Mouse (Mus musculus) midbrain, postnatal 0 days (tissue): ENCODE measurements around the gene Acsbg1. TPM values are rescaled to one million over a fixed set of nuclear protein-coding genes. Genes with fewer than 3 reads are reported as not detected.
"Not testable (repeated sequence)": the region's sequence is repeated elsewhere in the genome, so short reads cannot be mapped to it uniquely, and the experiment has no call there.

Source experiments
- ATAC-seq: fragments of 200-750 bp; cut with Nextera tagmentation; 2 replicates; pipeline ENCODE4 v1.8.0; 2017; ENCODE audit warnings: moderate number of reproducible peaks, mild to moderate bottlenecking, moderate TSS enrichment, moderate library complexity; ENCODE audit not compliant: low FRiP score
- DNase-seq: peaks from one replicate; pipeline ENCODE4 v3.0.0-alpha.2; 2015; ENCODE audit warnings: low spot score
- H3K27ac ChIP-seq: fragments of 300-500 bp; sonication (generic); 2 replicates; pipeline ENCODE4 v1.5.1; 2014; ENCODE audit warnings: low read depth, mild to moderate bottlenecking, low read length, mixed read lengths
- H3K27me3 ChIP-seq: fragments of 300-500 bp; sonication (generic); 2 replicates; pipeline ENCODE4 v1.6.1; 2014; ENCODE audit warnings: low read length, control low read depth, mixed read lengths; ENCODE audit not compliant: insufficient read depth
- H3K36me3 ChIP-seq: fragments of 300-500 bp; sonication (generic); 2 replicates; pipeline ENCODE4 v1.6.1; 2014; ENCODE audit warnings: low read length, control low read depth, mixed read lengths; ENCODE audit not compliant: insufficient read depth
- H3K4me1 ChIP-seq: fragments of 300-500 bp; sonication (generic); 2 replicates; pipeline ENCODE4 v1.6.1; 2014; ENCODE audit warnings: mild to moderate bottlenecking, control low read depth, antibody characterized with exemption, low read length, mixed read lengths; ENCODE audit not compliant: insufficient read depth
- H3K4me2 ChIP-seq: fragments of 300-500 bp; sonication (generic); 2 replicates; pipeline ENCODE4 v1.6.1; 2014; ENCODE audit warnings: low read depth, mild to moderate bottlenecking, low read length, mixed read lengths; ENCODE audit not compliant: poor library complexity, severe bottlenecking
- H3K4me3 ChIP-seq: fragments of 300-500 bp; sonication (generic); 2 replicates; pipeline ENCODE4 v1.5.1; 2014; ENCODE audit warnings: low read depth, mild to moderate bottlenecking, low read length, moderate library complexity
- H3K9ac ChIP-seq: fragments of 300-500 bp; sonication (generic); replicated peaks from 2 replicates; pipeline ENCODE4 v1.6.1; 2014; ENCODE audit warnings: mild to moderate bottlenecking, low read length, moderate library complexity, mixed read lengths; ENCODE audit not compliant: poor library complexity, severe bottlenecking
- H3K9me3 ChIP-seq: fragments of 300-500 bp; sonication (generic); 2 replicates; pipeline ENCODE4 v1.6.1; 2016; ENCODE audit warnings: low read length, control low read depth
- CTCF ChIP-seq: IDR thresholded peaks from 2 replicates; pipeline ENCODE4 v1.5.1; 2016; ENCODE audit warnings: antibody characterized with exemption, mild to moderate bottlenecking
- WGBS: fragments of 180-500 bp; shearing (Covaris S2); extraction: QIAGEN DNeasy Blood & Tissue Kit; methylation state at CpG from one replicate; pipeline ENCODE4 v1.1.7; 2014; 5-methylcytosine and 5-hydroxymethylcytosine counted together
- polyA plus RNA-seq: library from polyadenylated mRNA; unstranded; fragments of >200 nt; fragmentation: Nextera tagmentation; extraction: Ambion mirVana; gene quantifications from 2 replicates; pipeline ENCODE4 v1.2.1, GENCODE M21; 2015
- total RNA-seq: library from RNA; depleted of rRNA; stranded (reverse); fragments of >200 nt; gene quantifications from 2 replicates; pipeline ENCODE4 v1.2.3, GENCODE M21; 2014

Gene Acsbg1
- total and polyA plus RNA-seq, 2 experiments from 2014 or later: 42.8 to 69.9 TPM

- no peak overlapping the region for H3K4me2 ChIP-seq
- WGBS: 84% methylated on average over 5 of the region's 5 CpGs
- H3K27me3 ChIP-seq: no peaks in the 10 kb centered on the region
- H3K27ac ChIP-seq: no peak overlapping the region
- no peak overlapping the region for H3K4me3 ChIP-seq
- no peaks in the 10 kb centered on the region for H3K36me3 ChIP-seq
- H3K9ac ChIP-seq: no peak overlapping the region
- no peak for ATAC-seq
- DNase-seq: no peak
- H3K4me1 ChIP-seq: no peaks in the 10 kb centered on the region
- no peak for TF ChIP-seq CTCF
- no peaks in the 10 kb centered on the region for H3K9me3 ChIP-seq
These were observed 48.9 kb downstream of the Acsbg1 start for GRCm38 (mm10) chr9:54612781-54613191.

- ATAC-seq: no peak
- H3K27ac ChIP-seq: no peak overlapping the region
- H3K4me3 ChIP-seq: no peak overlapping the region
- no peaks in the 10 kb centered on the region for H3K27me3 ChIP-seq
- WGBS: 57% methylated on average over 4 of the region's 4 CpGs
- no peak overlapping the region for H3K9ac ChIP-seq
- peaks cover 32% of the 10 kb centered on the region for H3K36me3 ChIP-seq
- H3K9me3 ChIP-seq: no peaks in the 10 kb centered on the region
- peak; percentile 66 for TF ChIP-seq CTCF
- no peaks in the 10 kb centered on the region for H3K4me1 ChIP-seq
- peak; percentile 59 for DNase-seq
- H3K4me2 ChIP-seq: no peak overlapping the region
These were observed 56.8 kb downstream of the Acsbg1 start for GRCm38 (mm10) chr9:54604886-54605285.

DNA sequence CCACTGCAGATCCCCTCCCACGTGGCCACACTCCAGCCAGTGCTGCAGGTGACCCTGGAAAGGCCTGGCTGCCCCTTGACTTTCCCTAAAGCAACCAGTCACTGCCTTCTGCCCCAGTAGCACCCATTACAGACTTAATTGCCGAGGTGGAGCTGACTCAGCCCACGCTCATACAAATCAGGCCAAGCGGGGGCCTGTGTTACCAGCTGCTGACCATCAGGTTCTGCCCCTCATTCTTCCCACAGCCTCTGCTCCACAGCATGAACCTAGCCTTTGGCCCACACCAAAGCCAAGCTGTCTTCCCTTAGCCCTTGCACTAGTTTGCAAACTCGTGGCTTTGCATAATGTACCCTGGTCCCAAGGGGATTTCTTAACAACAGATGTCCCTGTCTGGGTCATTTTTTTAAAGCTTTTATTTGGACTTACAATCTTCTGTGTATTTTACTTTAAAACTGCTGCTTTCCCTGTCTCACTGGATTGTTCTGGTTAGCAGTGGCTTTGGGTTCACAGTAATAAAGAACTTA, 57.5 kb downstream of the Acsbg1 start:
- no peaks in the 10 kb centered on the region for H3K27me3 ChIP-seq
- no peak overlapping the region for H3K27ac ChIP-seq
- no peaks in the 10 kb centered on the region for H3K4me1 ChIP-seq
- no peaks in the 10 kb centered on the region for H3K9me3 ChIP-seq
- no peak for ATAC-seq
- no peak overlapping the region for H3K4me3 ChIP-seq
- H3K36me3 ChIP-seq: peaks cover 36% of the 10 kb centered on the region
- DNase-seq: no peak
- TF ChIP-seq CTCF: no peak
- H3K4me2 ChIP-seq: no peak overlapping the region
- H3K9ac ChIP-seq: no peak overlapping the region
- 67% methylated on average over 5 of the region's 5 CpGs for WGBS

DNA sequence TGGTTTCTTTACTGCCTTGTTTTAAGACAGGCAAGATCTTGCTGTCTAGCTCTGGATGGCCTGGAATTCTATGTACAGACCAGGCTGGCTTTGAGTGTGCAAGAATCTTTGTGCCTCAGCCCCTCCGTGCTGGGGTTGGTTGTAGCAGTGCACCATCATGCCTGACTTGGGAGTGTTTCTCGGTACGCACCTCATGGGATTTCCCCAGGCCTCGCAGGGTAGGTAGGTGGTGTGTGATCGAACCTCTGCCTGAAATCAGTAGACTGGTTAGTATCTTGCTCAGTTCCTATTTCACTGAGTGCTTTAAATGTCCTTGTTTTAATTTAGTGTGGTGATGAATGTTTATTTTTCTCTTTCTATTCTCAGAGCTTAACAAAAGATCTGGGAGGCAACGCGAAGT, 58.8 kb downstream of the Acsbg1 start:
- TF ChIP-seq CTCF: no peak
- Histone ChIP-seq H3K36me3 (peaks cover 47% of the 10 kb centered on the region), H3K4me1 (no peaks in the 10 kb centered on the region), H3K9me3 (no peaks in the 10 kb centered on the region), H3K4me3 (no peak overlapping the region), H3K27me3 (no peaks in the 10 kb centered on the region), H3K27ac (no peak overlapping the region), H3K9ac (no peak overlapping the region), H3K4me2 (no peak overlapping the region)
- whole genome bisulfite sequencing: 49% methylated on average over 7 of the region's 7 CpGs
- ATAC-seq (no peak), DNase-seq (no peak)

- DNase-seq (no peak), ATAC-seq (no peak)
- TF ChIP-seq CTCF: no peak
- Histone ChIP-seq H3K9ac (no peak overlapping the region), H3K4me3 (no peak overlapping the region), H3K4me2 (no peak overlapping the region), H3K27ac (no peak overlapping the region), H3K27me3 (no peaks in the 10 kb centered on the region), H3K36me3 (peaks cover 52% of the 10 kb centered on the region), H3K9me3 (no peaks in the 10 kb centered on the region), H3K4me1 (no peaks in the 10 kb centered on the region)
- 63% methylated on average over 2 of the region's 2 CpGs for WGBS
These were observed 59.3 kb downstream of the Acsbg1 start for GRCm38 (mm10) chr9:54602386-54602785.

DNA sequence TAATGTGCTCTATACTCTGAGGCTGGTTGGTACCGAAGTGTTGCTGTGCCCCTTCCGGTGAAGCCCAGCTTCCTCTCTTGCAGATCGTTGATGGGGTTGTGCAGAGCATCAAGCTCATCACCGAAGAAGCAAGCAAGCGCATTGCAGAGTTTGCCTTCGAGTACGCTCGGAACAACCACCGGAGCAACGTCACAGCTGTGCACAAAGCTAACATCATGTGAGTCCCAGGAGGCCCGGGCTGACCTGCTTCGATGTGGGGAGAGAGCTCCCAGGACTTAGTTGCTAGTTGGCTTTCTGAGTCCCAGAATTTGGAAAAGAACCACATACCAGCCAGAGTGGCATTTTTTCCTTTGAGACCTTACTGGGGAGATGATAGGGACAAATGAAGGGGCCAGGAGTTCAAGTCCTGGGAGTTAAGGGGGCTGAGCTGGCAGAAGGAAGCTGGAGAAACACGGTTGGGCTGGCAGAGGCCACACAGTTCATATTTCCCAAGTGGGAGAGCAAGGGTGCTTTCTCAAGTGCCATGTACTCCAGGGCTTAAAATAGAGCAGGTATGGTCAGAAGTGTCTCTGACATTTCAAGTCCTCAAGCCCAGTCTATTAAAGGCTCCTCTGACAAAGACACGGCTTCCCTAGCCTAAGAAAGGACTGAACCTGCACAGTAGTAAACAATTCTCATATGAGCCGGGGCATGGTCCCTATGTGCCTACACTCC, 64.8 kb downstream of the Acsbg1 start:
- Histone ChIP-seq H3K9ac (no peak overlapping the region), H3K27me3 (no peaks in the 10 kb centered on the region)

GRCm38 (mm10) chr9:54593652-54594051, 68.0 kb downstream of the Acsbg1 start:
- not testable (repeated sequence) for ATAC-seq, H3K4me1 ChIP-seq, H3K4me2 ChIP-seq, H3K27me3 ChIP-seq, DNase-seq, H3K27ac ChIP-seq, H3K4me3 ChIP-seq, H3K9ac ChIP-seq, H3K9me3 ChIP-seq
- peaks cover 62% of the 10 kb centered on the region for H3K36me3 ChIP-seq
- WGBS: 78% methylated on average over 4 of the region's 4 CpGs

More for the DNA sequence above, 64.8 kb downstream of the Acsbg1 start:
- DNase-seq: no peak
- no peak for ATAC-seq
- WGBS: 96% methylated on average over 15 of the region's 15 CpGs
- peaks cover 80% of the 10 kb centered on the region for H3K36me3 ChIP-seq
- no peak overlapping the region for H3K4me2 ChIP-seq
- TF ChIP-seq CTCF: no peak
- H3K27ac ChIP-seq: no peak overlapping the region
- no peaks in the 10 kb centered on the region for H3K9me3 ChIP-seq
- no peaks in the 10 kb centered on the region for H3K4me1 ChIP-seq
- no peak overlapping the region for H3K4me3 ChIP-seq
